Mouse (Mus musculus) gastrocnemius, postnatal 25 days (tissue): ENCODE measurements at regions not wholly inside any gene's neighbourhood (a gene's known extent, or its start where the extent isn't known, plus 50 kb on each side); places are given as distances from the start of the nearest gene placed in this dataset.

Experiments
- DNase-seq: peaks from one replicate; pipeline ENCODE4 v3.0.0; 2022

DNA sequence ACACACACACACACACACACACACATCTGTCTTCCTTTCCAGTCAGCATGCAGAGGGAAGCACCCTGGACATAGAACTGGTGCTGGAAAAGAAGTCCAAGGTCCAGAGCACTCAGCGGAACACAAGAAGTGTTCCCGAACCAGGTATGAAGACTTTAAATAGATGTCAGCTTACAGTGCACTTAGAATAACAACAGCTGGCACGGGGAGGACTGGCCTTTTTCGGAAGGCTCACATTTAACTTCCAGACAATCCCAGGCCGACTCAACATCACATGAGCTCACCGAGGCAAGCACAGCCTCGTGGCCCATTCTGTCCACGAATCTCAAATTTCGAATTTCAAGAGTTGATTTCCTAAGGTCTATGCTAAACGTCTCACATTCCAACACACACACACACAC lies 70.9 kb upstream of the Slc25a33 start:
- no peak for DNase-seq

DNA sequence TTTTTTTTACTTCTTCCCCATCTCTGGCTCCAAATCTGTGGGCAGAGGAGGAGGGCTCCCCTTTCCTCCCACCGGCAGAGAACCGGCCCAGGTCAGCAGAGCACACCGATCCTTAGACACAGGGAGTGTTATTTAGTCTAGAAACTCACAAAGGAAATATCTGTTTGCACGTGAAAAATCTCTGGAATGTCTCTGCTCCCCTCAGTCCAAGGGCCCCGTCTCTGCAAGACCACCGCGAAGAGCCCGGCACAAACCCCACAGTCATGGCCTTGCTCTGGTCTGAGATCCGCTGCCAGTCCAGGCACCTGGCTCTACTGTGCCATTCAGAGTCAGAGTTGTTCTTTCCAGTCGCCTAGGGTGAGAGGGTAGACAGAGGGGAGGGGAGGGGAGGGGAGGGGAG lies 69.7 kb upstream of the Slc25a33 start:
- DNase-seq, result no peak

- no peak for DNase-seq
Measured at GRCm38 (mm10) chr4:149842906-149843305, 68.8 kb upstream of the Slc25a33 start.

DNA sequence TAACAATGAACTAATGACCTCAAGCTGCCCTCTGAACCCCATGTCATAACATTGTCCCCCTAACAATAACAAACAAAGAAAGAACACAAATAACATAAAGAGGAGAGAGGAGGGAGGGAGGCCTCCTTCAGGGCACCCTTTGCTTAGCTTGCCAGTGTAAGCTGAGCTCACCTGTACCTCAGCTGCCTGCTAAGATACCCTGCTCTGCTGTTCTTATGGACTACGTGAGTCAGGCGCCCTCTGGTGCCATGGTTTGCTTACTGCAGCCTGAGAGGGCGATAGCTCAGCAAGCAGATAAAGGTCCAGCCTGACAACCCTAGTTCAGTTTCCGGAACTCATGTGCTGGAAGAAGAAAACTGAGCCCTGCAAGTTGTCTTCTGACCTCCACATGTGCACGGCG lies 67.8 kb upstream of the Slc25a33 start:
- peak; percentile 29 for DNase-seq

GRCm38 (mm10) chr4:149840511-149841292 lies 66.6 kb upstream of the Slc25a33 start:
- DNase-seq, result peak; percentile 81

DNA sequence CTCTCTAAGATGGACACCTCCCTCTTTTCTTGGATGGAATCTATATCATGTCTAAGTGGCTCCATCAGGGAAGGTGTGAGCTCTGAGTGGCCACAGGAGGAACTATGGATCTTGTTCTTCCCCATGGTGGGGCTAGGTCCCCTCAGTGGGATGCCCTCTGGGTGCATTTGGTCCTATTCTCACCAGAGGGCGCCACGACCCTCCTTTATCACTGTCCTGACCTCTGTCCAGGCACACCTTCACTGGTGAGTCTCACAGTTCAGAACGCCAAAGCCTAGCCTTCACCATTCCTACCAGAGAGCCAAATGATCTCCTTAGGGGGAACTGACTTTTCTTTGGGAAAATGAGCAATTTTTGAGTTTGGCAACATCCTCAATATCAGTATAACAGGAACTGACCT lies 64.6 kb upstream of the Slc25a33 start:
- DNase-seq, result peak; percentile 37

- DNase-seq, result no peak
Measured at GRCm38 (mm10) chr4:149834646-149835156, 60.6 kb upstream of the Slc25a33 start.

DNA sequence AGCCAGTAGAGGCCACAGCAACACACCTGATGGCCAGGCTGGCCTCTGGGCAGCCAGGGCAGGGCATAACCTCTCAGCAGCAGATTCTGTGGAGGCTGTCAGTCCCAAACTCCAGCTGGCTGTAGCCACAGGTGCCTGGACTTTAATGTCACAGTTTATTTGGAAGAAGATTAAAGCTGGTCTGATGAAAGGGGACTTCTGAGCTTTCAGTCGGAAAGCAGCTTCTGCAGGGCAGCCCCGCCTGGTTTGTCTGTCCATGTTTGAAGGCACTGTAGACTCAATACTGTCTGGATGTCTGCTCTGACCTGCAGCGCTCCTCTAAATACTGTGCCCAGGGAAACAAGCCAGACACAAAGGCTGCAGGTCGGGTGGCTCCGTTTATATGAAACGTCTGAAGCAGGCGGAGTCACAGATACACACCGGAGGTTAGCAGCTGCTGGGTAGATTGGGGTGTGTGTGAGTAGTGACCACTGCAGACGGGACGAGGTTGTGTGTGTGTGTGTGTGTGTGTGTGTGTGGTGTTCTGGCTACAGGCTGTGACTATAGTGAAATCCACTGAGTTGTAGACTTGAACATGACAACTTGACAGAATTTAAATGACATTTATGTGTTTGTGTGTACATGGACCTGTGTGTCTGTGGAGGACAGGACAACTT lies 58.5 kb upstream of the Slc25a33 start:
- DNase-seq, result no peak

GRCm38 (mm10) chr4:149830551-149831192 lies 56.6 kb upstream of the Slc25a33 start:
- DNase-seq, result peak; percentile 79

- DNase-seq, result no peak
Measured at GRCm38 (mm10) chr4:149829964-149830363, 55.9 kb upstream of the Slc25a33 start.

DNA sequence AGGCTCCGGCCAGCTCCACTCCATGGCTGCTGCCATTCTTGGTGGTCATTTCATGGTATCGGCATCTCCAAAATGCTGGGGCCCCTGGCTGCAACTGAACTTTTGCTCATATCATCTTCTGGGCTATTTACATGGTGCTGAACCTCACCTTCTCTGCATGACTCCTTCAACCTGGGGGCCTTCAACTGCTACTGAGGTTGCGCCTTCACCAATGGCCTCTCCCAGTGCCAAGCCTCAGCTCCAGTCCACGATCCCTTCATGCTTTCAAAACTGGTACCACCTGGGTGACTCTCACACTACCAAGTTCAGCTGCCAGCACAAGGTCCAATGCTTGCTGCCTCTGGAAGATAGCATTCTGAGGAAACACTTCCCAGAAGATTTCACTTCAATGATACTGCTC lies 53.7 kb upstream of the Slc25a33 start:
- no peak for DNase-seq
